Mouse (Mus musculus) liver, embryonic 14.5 days (tissue): ENCODE measurements around the gene Gm37240. TPM values are rescaled to one million over a fixed set of nuclear protein-coding genes. Genes with fewer than 3 reads are reported as not detected.

Experiments used
- ATAC-seq: fragments of 200-750 bp; cut with Nextera tagmentation; 2 replicates; pipeline ENCODE4 v1.8.0; 2017; ENCODE audit warnings: moderate number of reproducible peaks, mild to moderate bottlenecking, moderate library complexity; ENCODE audit not compliant: insufficient read depth
- DNase-seq, 3 experiments: peaks; one replicate each; pipeline ENCODE4 v3.0.0-alpha.2; 2012 to 2013; ENCODE audit warnings: low read depth in 3 of 3, low spot score in 3 of 3
- H3K27ac ChIP-seq: fragments of 300-500 bp; sonication (generic); 2 replicates; pipeline ENCODE4 v1.5.1; 2014; ENCODE audit warnings: moderate library complexity, mild to moderate bottlenecking, control low read depth, inconsistent platforms
- H3K27me3 ChIP-seq: fragments of 300-500 bp; sonication (generic); 2 replicates; pipeline ENCODE4 v1.6.1; 2014; ENCODE audit warnings: mild to moderate bottlenecking, low read length, moderate library complexity; ENCODE audit not compliant: control insufficient read depth, insufficient read depth
- H3K36me3 ChIP-seq: fragments of 300-500 bp; sonication (generic); replicated peaks from 2 replicates; pipeline ENCODE4 v1.6.1; 2014; ENCODE audit warnings: low read depth; ENCODE audit not compliant: control insufficient read depth, insufficient read depth
- H3K4me1 ChIP-seq, 2 experiments: fragments of 200-500 bp in 1 of 2; fragments of 300-500 bp in 1 of 2; sonication (generic) in 1 of 2; replicated peaks; 2 replicates each; pipeline ENCODE4 v1.6.1; 2012 to 2014; ENCODE audit warnings: antibody characterized with exemption in 1 of 2, inconsistent platforms in 1 of 2, low read length in 1 of 2; ENCODE audit not compliant: control insufficient read depth in 2 of 2, insufficient read depth in 2 of 2
- H3K4me2 ChIP-seq: fragments of 300-500 bp; sonication (generic); 2 replicates; pipeline ENCODE4 v1.6.1; 2014; ENCODE audit warnings: low read depth, mild to moderate bottlenecking, control low read depth, moderate library complexity
- H3K4me3 ChIP-seq, 2 experiments: fragments of 200-500 bp in 1 of 2; fragments of 300-500 bp in 1 of 2; sonication (generic) in 1 of 2; 2 replicates each; pipeline ENCODE4 v1.5.1; 2012 to 2014; ENCODE audit warnings: low read depth in 2 of 2, low read length in 2 of 2, mild to moderate bottlenecking in 2 of 2, control low read depth in 1 of 2, inconsistent platforms in 1 of 2, moderate library complexity in 1 of 2; ENCODE audit not compliant: insufficient read depth in 1 of 2
- H3K9ac ChIP-seq: fragments of 300-500 bp; sonication (generic); replicated peaks from 2 replicates; pipeline ENCODE4 v1.6.1; 2014; ENCODE audit warnings: mild to moderate bottlenecking, control low read depth, moderate library complexity
- H3K9me3 ChIP-seq: fragments of 300-500 bp; sonication (generic); 2 replicates; pipeline ENCODE4 v1.6.1; 2016; ENCODE audit warnings: low read length, mixed read lengths; ENCODE audit not compliant: control insufficient read depth
- CTCF ChIP-seq: IDR thresholded peaks from 2 replicates; pipeline ENCODE4 v1.5.1; 2016; ENCODE audit warnings: antibody characterized with exemption, low read depth, control low read depth
- EP300 ChIP-seq: IDR thresholded peaks from 2 replicates; pipeline ENCODE4 v1.6.1; 2016; ENCODE audit warnings: antibody characterized with exemption, low read depth
- WGBS: fragments of 180-500 bp; shearing (Covaris S2); extraction: QIAGEN DNeasy Blood & Tissue Kit; methylation state at CpG from one replicate; pipeline ENCODE4 v1.1.7; 2014; ENCODE audit not compliant: insufficient replicate concordance; 5-methylcytosine and 5-hydroxymethylcytosine counted together
- polyA plus RNA-seq, 2 experiments: library from polyadenylated mRNA; depleted of rRNA in 1 of 2; stranded (reverse) in 1 of 2; unstranded in 1 of 2; fragments of >200 nt; fragmentation: Nextera tagmentation in 1 of 2; extraction: Ambion mirVana in 1 of 2; gene quantifications; 2 replicates each; pipeline versions ENCODE4 v1.2.1 to v1.2.3; 2012 to 2014

The Gm37240 gene
- polyA plus RNA-seq, 2 experiments, result 0.03 to 0.30 TPM

- no peak overlapping the region for H3K4me3 ChIP-seq
- 54% methylated on average over 9 of the region's 9 CpGs for WGBS
- TF ChIP-seq EP300, result no peak
- no peak for TF ChIP-seq CTCF
These were observed 674.5 kb downstream of the Gm37240 start for GRCm38 (mm10) chr3:85212751-85213350.

GRCm38 (mm10) chr3:85209887-85210844 lies 677.2 kb downstream of the Gm37240 start:
- no peaks in the 10 kb centered on the region for H3K4me1 ChIP-seq
- WGBS, result 54% methylated on average over 17 of the region's 17 CpGs
- no peaks in the 10 kb centered on the region for H3K9me3 ChIP-seq
- no peak overlapping the region for H3K4me3 ChIP-seq
- no peak overlapping the region for H3K4me2 ChIP-seq
- H3K36me3 ChIP-seq, result no peaks in the 10 kb centered on the region
- no peaks in the 10 kb centered on the region for H3K27me3 ChIP-seq
- no peak overlapping the region for H3K27ac ChIP-seq
- ATAC-seq (no peak), DNase-seq (no peak)
- no peak for TF ChIP-seq CTCF
- TF ChIP-seq EP300, result no peak
- H3K9ac ChIP-seq, result no peak overlapping the region

More at GRCm38 (mm10) chr3:85212751-85213350, 674.5 kb downstream of the Gm37240 start:
- Histone ChIP-seq H3K36me3 (no peaks in the 10 kb centered on the region), H3K4me1 (no peaks in the 10 kb centered on the region), H3K27me3 (no peaks in the 10 kb centered on the region), H3K27ac (no peak overlapping the region), H3K9me3 (no peaks in the 10 kb centered on the region), H3K4me2 (no peak overlapping the region), H3K9ac (no peak overlapping the region)
- ATAC-seq, result no peak
- DNase-seq, result no peak

- no peak for ATAC-seq
- no peaks in the 10 kb centered on the region for H3K9me3 ChIP-seq
These were observed 680.8 kb downstream of the Gm37240 start for GRCm38 (mm10) chr3:85206475-85206874.

DNA sequence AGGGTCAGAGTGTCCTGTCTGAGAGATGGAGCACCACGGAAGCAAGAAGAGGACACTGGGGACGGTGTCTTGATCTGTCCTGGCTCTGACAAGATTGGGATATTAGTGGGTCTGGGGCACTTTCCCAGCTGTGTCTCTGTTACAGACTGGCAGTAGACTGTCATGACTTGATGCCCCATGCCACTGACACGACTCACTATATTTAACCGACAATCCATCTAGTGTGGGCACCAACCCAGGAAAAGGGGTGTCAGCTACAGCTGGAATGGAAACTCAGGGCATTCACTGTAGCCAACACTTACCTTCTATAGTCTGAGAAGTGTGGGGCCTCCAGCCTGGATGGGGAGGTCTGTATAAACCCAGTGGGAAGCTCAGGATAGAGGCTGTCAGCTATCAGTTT lies 681.4 kb downstream of the Gm37240 start:
- DNase-seq, result no peak
- H3K4me1 ChIP-seq, result no peaks in the 10 kb centered on the region
- H3K36me3 ChIP-seq, result no peaks in the 10 kb centered on the region
- H3K9ac ChIP-seq, result no peak overlapping the region
- H3K27ac ChIP-seq, result no peak overlapping the region
- no peak overlapping the region for H3K4me3 ChIP-seq
- ATAC-seq, result no peak
- WGBS, result 63% methylated on average over 4 of the region's 4 CpGs
- TF ChIP-seq CTCF, result no peak
- TF ChIP-seq EP300, result no peak
- no peaks in the 10 kb centered on the region for H3K27me3 ChIP-seq
- H3K4me2 ChIP-seq, result no peak overlapping the region
- H3K9me3 ChIP-seq, result no peaks in the 10 kb centered on the region

More at GRCm38 (mm10) chr3:85206475-85206874, 680.8 kb downstream of the Gm37240 start:
- no peak for DNase-seq
- Histone ChIP-seq H3K4me1 (no peaks in the 10 kb centered on the region), H3K9ac (no peak overlapping the region), H3K4me2 (no peak overlapping the region), H3K36me3 (no peaks in the 10 kb centered on the region), H3K27ac (no peak overlapping the region), H3K27me3 (no peaks in the 10 kb centered on the region), H3K4me3 (no peak overlapping the region)
- TF ChIP-seq CTCF, result no peak
- TF ChIP-seq EP300, result no peak
- WGBS, result 70% methylated on average over 7 of the region's 7 CpGs

- no peak overlapping the region for H3K9ac ChIP-seq
- H3K9me3 ChIP-seq, result no peaks in the 10 kb centered on the region
- H3K36me3 ChIP-seq, result no peaks in the 10 kb centered on the region
- H3K4me3 ChIP-seq, result no peak overlapping the region
- 56% methylated on average over 9 of the region's 9 CpGs for WGBS
- H3K4me2 ChIP-seq, result no peak overlapping the region
- TF ChIP-seq CTCF, result no peak
- TF ChIP-seq EP300, result no peak
- no peaks in the 10 kb centered on the region for H3K27me3 ChIP-seq
- H3K27ac ChIP-seq, result no peak overlapping the region
- DNase-seq, result no peak
- no peaks in the 10 kb centered on the region for H3K4me1 ChIP-seq
- no peak for ATAC-seq
These were observed 683.7 kb downstream of the Gm37240 start for GRCm38 (mm10) chr3:85203659-85204058.
